Mouse (Mus musculus): ENCODE data around the gene Agbl1.

DNA sequence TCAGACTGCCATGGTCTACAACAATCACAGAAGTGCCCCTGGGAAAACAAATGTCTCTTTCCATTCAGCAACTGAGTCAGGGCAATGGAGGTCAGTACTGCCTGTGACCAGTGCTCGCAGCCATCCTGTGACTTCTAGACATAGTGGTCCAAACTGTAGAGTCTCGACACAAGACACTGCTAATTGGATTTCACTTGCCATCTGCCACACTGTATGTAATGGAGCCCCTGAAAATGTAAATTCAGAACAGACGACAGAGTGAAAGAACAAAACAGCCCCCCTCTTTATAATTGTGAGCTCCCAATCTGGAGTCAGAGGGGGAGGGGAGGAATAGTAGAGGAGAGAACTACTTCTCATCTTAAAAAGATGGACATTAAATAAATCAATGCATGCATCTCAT lies 445.2 kb downstream of the Agbl1 start:
- TF ChIP-seq POLR2A (IDR thresholded peaks at IDR 0.05; ENCODE audit: control insufficient read depth, low read depth, low read length) (no peak), CTCF (IDR thresholded peaks at IDR 0.05; ENCODE audit: control insufficient read depth, insufficient read depth, insufficient replicate concordance, low read depth, low read length) (no peak)

All from testis, adult 2 months (tissue).